Mouse (Mus musculus): ENCODE data around the gene Trim11. TPM values are rescaled to one million over a fixed set of nuclear protein-coding genes. Genes with fewer than 3 reads are reported as not detected.

Gene Trim11
- 106 and 107 TPM in 2 replicates for total RNA-seq (2017)

DNA sequence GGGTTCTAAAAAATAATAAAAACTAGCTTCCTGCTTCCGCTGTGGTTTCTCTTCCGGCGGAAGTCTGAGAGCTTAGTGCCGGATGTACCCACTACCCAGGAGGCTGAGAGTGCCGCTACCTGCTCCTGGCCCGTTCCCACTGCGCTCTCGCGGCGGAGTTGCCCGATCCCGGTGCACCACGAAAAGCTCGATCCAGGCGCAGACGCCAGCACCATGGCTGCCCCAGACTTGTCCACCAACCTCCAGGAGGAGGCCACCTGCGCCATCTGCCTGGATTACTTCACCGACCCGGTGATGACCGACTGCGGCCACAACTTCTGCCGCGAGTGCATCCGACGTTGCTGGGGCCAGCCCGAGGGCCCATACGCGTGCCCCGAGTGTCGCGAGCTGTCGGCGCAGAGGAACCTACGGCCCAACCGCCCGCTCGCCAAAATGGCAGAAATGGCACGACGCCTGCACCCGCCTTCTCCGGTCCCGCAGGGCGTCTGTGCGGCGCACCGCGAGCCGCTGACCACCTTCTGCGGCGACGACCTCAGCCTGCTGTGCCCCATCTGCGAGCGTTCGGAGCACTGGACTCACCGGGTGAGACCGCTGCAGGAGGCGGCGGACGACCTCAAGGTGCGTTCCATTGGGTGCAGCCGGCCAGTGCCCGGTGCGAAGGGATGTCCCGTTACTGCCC lies at the start of gene Trim11:
Gene Trim11, plus strand, starts transcription at position 67 of the 679 bp plus-strand sequence.
- ATAC-seq (ENCODE audit: extremely low read depth, insufficient number of reproducible peaks, low FRiP score, poor library complexity, severe bottlenecking), result peak; percentile 42

DNA sequence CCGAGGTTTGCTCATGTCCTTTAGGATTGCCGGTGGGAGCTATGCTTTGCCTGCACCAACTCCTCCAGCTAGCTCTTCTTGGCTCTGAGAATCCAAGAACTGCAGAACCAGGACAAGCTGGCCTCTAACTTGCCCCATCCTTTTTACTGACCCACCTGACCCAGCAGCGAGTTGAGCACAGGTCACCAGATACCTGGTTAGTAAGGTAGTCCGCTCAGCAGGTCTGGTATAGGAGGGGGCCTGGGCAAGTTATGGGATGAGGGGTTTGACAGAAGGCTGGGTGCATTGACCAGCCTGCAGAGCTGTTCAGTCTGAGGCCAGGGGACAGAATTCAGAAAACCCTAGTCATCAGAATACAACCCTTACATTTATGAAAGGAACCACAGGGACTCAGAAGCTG lies 48.8 kb upstream of the Trim11 start:
- no peak for ATAC-seq (ENCODE audit: extremely low read depth, insufficient number of reproducible peaks, low FRiP score, poor library complexity, severe bottlenecking)

DNA sequence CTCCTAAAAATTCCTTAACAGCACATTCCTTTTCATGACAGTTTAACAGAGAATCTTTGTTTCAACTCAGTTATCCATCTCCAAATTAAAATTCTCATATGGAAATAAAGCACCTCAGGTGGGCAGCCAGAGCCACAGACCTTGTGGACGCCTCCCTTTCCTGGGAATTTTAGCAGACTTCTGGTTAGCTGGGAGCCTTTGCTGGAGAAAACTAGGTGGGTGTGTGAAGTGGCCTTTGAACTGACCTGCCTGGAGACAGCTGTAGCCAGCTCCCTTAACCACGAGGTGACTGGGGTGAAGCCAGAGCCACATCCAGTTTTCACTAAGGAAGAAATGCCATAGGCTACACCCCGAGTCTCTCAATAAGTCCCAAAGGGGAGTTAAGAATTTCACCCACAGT lies 48.3 kb upstream of the Trim11 start:
- ATAC-seq (ENCODE audit: extremely low read depth, insufficient number of reproducible peaks, low FRiP score, poor library complexity, severe bottlenecking), result no peak

- ATAC-seq (ENCODE audit: extremely low read depth, insufficient number of reproducible peaks, low FRiP score, poor library complexity, severe bottlenecking), result no peak
Measured at GRCm38 (mm10) chr11:58930254-58930653, 47.6 kb upstream of the Trim11 start.

DNA sequence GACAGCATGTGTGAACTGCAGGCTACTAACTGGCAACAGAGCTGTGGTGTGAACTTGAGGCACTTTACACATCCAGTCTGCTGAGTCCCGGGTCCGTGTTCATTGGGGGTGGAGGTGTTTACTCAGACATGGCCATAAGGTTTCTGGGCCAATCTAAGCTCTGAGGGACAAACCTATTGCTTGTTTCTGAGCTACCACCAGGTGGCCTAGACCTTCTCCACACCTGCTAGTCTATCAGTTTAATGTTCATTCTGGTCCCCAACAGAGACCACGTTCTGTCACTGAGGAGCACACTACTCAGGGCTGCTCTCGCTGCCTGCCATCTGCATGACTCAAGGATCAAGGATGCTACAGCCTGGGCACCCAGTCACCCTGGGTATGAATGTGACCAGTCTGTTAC lies 46.3 kb upstream of the Trim11 start:
- ATAC-seq (ENCODE audit: extremely low read depth, insufficient number of reproducible peaks, low FRiP score, poor library complexity, severe bottlenecking), result no peak

DNA sequence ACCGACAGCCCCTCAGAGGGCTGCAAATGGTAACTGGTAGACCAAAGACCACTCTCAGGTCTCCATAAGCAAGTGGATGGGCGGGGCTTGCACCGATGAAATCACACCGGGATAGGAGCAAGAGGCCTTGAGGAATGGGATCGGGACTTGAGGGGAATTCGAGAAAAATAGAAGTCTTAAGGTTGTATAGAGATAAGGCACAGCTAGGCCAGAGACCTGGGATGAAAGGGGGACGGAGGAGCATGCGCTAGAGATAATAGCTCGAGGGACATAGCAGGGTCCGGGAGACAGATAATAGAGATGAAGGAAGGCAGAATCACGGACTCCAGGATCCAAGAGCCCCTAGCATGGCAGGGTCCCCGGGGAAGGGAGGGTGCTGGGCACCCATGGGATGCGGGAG lies 40.0 kb upstream of the Trim11 start:
- ATAC-seq (ENCODE audit: extremely low read depth, insufficient number of reproducible peaks, low FRiP score, poor library complexity, severe bottlenecking), result no peak

GRCm38 (mm10) chr11:58938322-58939087 lies 39.4 kb upstream of the Trim11 start, which contains the start of gene Rnf187:
Gene Rnf187, minus strand, starts transcription at chr11:58938916.
- ATAC-seq (ENCODE audit: extremely low read depth, insufficient number of reproducible peaks, low FRiP score, poor library complexity, severe bottlenecking), result peak; percentile 93

DNA sequence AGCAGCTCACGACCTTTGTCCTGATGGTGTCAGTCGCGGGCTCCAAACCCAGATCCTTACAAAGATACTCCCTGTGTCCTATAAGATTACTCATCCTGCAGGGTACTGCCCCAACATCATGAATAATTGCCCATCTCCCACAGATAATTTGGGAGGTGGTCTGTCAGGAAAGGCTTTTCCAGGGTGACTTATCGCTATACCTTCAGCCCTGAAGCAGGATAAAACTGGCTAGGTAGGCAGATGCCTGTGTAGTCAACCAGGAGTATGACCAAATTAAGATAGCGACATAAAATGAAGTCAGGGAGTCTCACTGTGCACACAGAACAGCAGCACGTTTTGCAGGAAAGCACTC lies 38.8 kb upstream of the Trim11 start:
- ATAC-seq (ENCODE audit: extremely low read depth, insufficient number of reproducible peaks, low FRiP score, poor library complexity, severe bottlenecking), result no peak

GRCm38 (mm10) chr11:58944136-58944535 lies 33.8 kb upstream of the Trim11 start:
- ATAC-seq (ENCODE audit: extremely low read depth, insufficient number of reproducible peaks, low FRiP score, poor library complexity, severe bottlenecking), result no peak

DNA sequence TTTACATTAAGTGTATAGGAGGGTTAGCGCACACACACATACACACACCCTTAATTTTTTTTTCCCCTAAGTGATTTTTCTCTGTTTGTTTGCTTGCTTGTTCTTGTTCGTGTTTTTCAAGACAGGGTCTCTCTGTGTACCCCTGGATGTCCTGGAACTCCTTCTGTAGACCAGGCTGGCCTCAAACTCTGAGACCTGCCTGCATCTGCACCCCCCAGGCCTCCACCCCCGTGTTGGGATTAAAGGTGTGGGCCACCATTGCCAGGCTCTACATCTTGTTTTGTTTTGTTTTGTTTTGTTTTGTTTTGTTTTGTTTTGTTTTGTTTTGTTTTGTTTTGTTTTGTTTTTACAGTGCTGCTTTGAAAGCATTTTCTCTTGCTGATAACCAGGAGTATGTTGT lies 30.6 kb upstream of the Trim11 start:
- ATAC-seq (ENCODE audit: extremely low read depth, insufficient number of reproducible peaks, low FRiP score, poor library complexity, severe bottlenecking), result no peak

DNA sequence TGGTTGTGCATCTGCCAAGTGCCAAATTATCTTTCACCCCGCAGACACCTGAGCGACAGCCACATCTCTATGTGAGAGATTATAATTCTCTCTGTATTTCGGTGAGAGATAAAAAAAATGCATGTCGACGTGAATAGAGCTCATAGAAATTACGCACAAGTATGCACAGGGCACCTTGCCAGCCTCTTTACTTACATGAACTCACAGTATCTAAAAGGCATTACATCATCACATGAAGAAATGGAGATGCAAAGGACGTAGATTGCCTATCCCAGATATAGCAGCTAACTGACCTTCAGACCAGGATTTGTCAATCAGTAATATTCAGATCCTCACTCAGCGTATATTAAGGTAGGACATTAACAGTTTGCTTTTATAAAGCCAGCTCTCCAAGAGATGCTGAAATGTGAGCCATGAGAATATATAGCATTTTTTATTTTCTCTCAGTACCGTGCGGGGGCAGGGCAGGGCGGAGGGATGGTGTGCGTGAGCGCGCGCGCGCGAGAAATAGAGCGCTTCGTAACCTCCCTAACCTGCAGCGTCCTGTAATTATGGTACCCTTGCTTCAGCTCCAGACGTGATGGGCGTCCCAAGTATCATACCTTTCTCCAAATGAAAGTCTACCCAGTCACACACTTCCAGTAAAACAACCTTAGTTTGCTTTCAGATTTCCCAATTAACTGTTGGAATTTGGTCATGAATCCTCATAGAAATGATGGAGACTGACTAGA lies 29.9 kb upstream of the Trim11 start:
- no peak for ATAC-seq (ENCODE audit: extremely low read depth, insufficient number of reproducible peaks, low FRiP score, poor library complexity, severe bottlenecking)

DNA sequence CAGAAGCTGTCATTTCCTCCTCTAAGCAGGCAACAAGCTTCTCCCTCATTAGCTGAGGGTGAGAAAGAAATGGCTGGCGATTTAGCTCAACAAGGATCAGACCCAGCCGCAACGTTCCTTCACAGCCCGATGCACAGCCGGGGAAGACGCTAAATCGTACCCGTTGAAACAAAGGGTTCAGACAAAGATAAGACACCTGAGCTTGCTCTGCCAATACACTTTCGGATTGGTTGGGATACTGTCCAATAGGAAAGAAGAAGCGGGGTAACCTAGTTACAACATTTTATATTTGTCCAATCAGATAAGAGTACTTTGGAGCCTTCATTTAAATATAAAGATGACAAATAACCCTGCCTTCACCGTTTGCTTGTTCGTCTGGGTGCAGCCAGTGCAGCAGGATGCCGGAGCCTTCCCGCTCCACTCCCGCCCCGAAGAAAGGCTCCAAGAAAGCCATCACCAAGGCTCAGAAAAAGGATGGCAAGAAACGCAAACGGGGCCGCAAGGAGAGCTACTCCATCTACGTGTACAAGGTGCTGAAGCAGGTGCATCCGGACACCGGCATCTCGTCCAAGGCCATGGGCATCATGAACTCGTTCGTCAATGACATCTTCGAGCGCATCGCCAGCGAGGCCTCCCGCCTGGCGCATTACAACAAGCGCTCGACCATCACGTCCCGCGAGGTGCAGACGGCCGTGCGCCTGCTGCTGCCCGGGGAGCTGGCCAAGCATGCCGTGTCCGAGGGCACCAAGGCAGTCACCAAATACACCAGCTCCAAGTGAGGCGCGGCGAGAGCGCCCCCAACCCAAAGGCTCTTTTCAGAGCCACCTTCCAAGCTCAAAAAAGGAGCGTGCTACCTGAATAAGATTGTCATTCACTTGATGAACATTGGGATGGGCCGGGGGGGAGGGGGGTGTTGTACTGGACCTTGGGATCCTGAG lies 29.1 kb upstream of the Trim11 start, which contains the start of gene Hist3h2ba:
Gene Hist3h2ba, plus strand, starts transcription at position 379 of the 938 bp plus-strand sequence.
- ATAC-seq (ENCODE audit: extremely low read depth, insufficient number of reproducible peaks, low FRiP score, poor library complexity, severe bottlenecking), result peak; percentile 90

GRCm38 (mm10) chr11:58949480-58950431 lies 28.1 kb upstream of the Trim11 start:
- ATAC-seq (ENCODE audit: extremely low read depth, insufficient number of reproducible peaks, low FRiP score, poor library complexity, severe bottlenecking), result no peak

DNA sequence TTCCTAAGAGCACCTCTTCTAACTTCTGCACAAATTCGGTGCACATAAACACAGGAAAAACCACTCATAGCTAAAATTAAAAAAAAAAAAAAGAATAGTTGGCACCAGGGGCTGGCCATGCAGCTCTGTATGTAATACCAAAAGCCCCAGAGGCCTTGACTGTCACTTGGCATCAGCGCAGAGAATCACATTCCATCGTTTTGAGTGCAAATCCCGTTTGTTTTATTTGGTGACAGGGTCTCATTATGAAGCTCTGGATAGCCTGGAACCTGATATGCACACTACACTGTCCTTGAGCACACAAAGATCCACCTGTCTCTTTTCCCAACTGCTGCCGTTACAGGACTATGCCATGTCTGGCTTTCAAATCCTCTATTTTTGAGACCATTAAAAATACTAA lies 26.7 kb upstream of the Trim11 start:
- ATAC-seq (ENCODE audit: extremely low read depth, insufficient number of reproducible peaks, low FRiP score, poor library complexity, severe bottlenecking), result no peak

- no peak for ATAC-seq (ENCODE audit: extremely low read depth, insufficient number of reproducible peaks, low FRiP score, poor library complexity, severe bottlenecking)
Measured at GRCm38 (mm10) chr11:58953351-58954169, 24.3 kb upstream of the Trim11 start.

DNA sequence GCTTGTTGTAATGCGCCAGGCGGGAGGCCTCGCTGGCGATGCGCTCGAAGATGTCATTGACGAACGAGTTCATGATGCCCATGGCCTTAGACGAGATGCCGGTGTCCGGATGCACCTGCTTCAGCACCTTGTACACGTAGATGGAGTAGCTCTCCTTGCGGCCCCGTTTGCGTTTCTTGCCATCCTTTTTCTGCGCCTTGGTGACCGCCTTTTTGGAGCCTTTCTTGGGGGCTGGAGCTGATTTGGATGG lies 23.8 kb upstream of the Trim11 start:
- peak; percentile 39 for ATAC-seq (ENCODE audit: extremely low read depth, insufficient number of reproducible peaks, low FRiP score, poor library complexity, severe bottlenecking)

GRCm38 (mm10) chr11:58954420-58955142 lies 23.3 kb upstream of the Trim11 start, which contains the start of the genes Hist3h2a and Trim17:
Gene Hist3h2a, plus strand, starts transcription at chr11:58954685.
Gene Trim17, plus strand, starts transcription at chr11:58954685.
- peak; percentile 85 for ATAC-seq (ENCODE audit: extremely low read depth, insufficient number of reproducible peaks, low FRiP score, poor library complexity, severe bottlenecking)
